Mouse (Mus musculus) bone marrow macrophage, adult 2 months (primary cell): ENCODE data around the gene Ifitm1.

Experiments used
- CTCF ChIP-seq: IDR thresholded peaks from 2 replicates; pipeline ENCODE4 v1.5.1; 2012; ENCODE audit warnings: low read depth, mild to moderate bottlenecking, low read length, moderate library complexity
- POLR2A ChIP-seq: IDR thresholded peaks from 2 replicates; pipeline ENCODE4 v1.6.1; 2012; ENCODE audit warnings: mild to moderate bottlenecking, low read depth, low read length, borderline replicate concordance

DNA sequence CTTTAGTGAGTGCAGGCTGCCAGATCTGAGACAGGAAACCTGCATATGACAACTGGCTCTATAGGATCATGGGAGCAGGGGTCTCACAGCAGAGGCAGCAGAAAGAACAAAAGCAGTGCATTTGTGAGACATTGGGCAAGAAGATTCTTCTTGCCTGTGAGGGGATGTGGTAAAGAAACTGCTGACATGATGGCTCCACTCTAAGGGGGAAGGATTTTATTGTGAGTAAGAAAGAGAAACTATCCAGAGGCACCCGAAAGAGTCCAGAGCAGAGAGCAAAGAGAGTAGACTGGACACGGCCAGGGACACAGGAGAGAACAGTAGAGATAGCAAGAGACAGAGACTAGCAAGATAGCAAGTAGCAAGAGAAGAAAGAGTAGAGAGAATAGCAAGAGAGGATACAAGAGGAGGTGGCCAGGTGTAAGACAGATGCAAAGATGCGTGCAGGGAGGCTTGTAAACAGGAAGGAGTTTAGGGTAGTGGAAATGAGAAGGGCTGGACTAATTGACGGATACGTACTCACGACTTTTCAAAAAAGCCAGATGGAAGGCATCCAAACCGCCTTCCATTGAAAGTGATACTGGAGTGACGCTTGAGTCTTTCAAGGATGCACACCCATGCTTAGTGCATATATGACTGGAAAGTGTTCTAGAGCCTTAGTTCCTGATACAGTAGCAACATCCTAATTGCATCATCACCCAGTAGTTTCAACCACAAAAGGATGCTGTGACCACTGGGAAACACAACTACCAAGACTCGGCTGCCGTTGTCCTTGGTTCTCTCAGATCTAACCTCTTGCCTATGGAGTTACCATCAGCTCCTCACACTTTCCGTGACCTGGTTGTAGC, 32.1 kb downstream of the Ifitm1 start:
- no peak for TF ChIP-seq POLR2A
- TF ChIP-seq CTCF: no peak
